Mouse (Mus musculus) spleen, adult 2 months (tissue): Measurements from ENCODE around the gene Naxd.

Source experiments
- CTCF ChIP-seq: fragments of 200-500 bp; IDR thresholded peaks from 2 replicates; pipeline ENCODE4 v1.5.1; 2011; ENCODE audit warnings: mild to moderate bottlenecking, inconsistent platforms; ENCODE audit not compliant: insufficient read depth, insufficient read length, insufficient replicate concordance; ENCODE audit errors: extremely low read depth
- POLR2A ChIP-seq: fragments of 200-500 bp; IDR thresholded peaks from 2 replicates; pipeline ENCODE4 v1.6.1; 2011; ENCODE audit warnings: low read depth, low read length, inconsistent platforms

DNA sequence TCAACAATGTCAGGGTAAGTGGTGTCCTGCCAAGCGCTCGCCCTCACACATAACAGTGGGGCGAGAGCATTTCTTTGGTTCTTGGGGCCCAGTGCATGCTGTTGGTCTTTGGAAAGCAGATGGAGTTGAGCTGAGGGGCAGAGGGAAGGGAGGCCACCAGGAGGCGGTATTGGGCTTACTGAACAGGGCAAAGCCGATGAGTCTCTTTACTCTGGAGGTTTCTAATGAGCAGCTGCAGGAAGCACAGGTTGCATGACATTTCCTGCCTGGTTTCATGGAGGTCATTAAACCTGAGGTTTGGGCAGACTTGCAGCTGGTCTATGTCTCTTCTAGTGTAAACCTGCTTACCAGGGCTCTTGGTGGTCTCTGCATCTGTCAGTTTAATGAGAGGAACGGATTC, 9.5 kb downstream of the Naxd start:
- TF ChIP-seq POLR2A (no peak), CTCF (peak; percentile 73; the same call in 1 of the 2 replicates)
